Mouse (Mus musculus): ENCODE results near the gene Mybphl.

DNA sequence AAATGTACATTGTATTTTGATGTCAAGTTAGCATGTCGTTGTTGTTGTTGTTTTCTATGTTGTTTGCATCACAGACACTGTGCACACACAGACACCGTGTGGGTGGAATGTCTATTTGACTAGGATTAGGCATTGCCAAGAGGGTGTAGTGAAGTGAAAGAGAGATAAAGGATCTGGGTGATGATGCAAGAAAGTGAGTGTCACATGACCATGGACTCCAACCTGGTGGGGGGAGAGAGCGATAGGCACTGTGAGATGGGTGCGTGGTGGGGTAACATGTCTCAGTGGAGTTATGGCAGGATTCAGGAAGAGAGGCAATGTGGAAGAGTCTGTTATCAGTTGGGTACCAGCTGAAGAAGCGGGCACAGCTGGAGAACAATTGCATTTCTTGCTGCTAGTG lies 4.0 kb downstream of the Mybphl start:
- TF ChIP-seq POLR2A (IDR thresholded peaks at IDR 0.05; ENCODE audit: low read depth, low read length) (no peak), CTCF (IDR thresholded peaks at IDR 0.05; ENCODE audit: extremely low read depth, insufficient read depth, insufficient read length, insufficient replicate concordance) (no peak)

Measured in spleen, adult 2 months (tissue).